32 mouse cellular contexts compared by ENCODE assay signal in genomic region chr14:37421566-37421965, GRCm38 (mm10).
"Had no signal": no experiment of that assay in that cellular context is flagged by ENCODE, and none has a peak within 500 bp of the region (broad histone marks: within the 10 kb centered on the region; RNA-seq: fewer than 3 reads in every experiment).

No protein-coding gene starts in this region.

- H3K4me2 ChIP-seq: limb, embryonic 12.5 days; limb, embryonic 13.5 days; limb, embryonic 15.5 days; liver, embryonic 11.5 days; liver, embryonic 12.5 days; liver, embryonic 13.5 days; liver, embryonic 15.5 days; lung, embryonic 14.5 days; lung, embryonic 15.5 days; midbrain, embryonic 11.5 days; midbrain, embryonic 12.5 days; midbrain, embryonic 13.5 days; midbrain, embryonic 15.5 days; neural tube, embryonic 12.5 days had no signal

- DNase-seq: left cerebral cortex, postnatal 4 days; liver; liver, embryonic 13.5 days; liver, postnatal 0 days; lung, adult 18-20 months; lung, adult 2 months; lung, embryonic 14.5 days; lung, postnatal 10 days; lung, postnatal 14 days; lung, postnatal 36 days; lung, postnatal 4 days; midbrain, embryonic 14.5 days had no signal

- H3K27me3 ChIP-seq: limb, embryonic 12.5 days; limb, embryonic 13.5 days; limb, embryonic 15.5 days; liver, embryonic 12.5 days; liver, embryonic 13.5 days; liver, embryonic 15.5 days; lung, embryonic 15.5 days; megakaryocyte, embryonic 14.5 days; midbrain, embryonic 12.5 days; midbrain, embryonic 13.5 days; midbrain, embryonic 15.5 days; neural tube, embryonic 12.5 days had no signal

- H3K27ac ChIP-seq: limb, embryonic 10.5 days; limb, embryonic 12.5 days; limb, embryonic 13.5 days; limb, embryonic 15.5 days; liver, embryonic 12.5 days; liver, embryonic 13.5 days; liver, embryonic 14.5 days; liver, embryonic 15.5 days; lung, embryonic 15.5 days; macrophage; midbrain, embryonic 10.5 days; midbrain, embryonic 12.5 days; midbrain, embryonic 13.5 days; midbrain, embryonic 15.5 days; neural tube, embryonic 12.5 days had no signal

- H3K36me3 ChIP-seq: limb, embryonic 10.5 days; limb, embryonic 12.5 days; limb, embryonic 13.5 days; limb, embryonic 15.5 days; liver, embryonic 12.5 days; liver, embryonic 13.5 days; liver, embryonic 15.5 days; lung, embryonic 15.5 days; midbrain, embryonic 10.5 days; midbrain, embryonic 12.5 days; midbrain, embryonic 13.5 days; midbrain, embryonic 15.5 days; neural tube, embryonic 12.5 days had no signal

- H3K9me3 ChIP-seq: limb, embryonic 10.5 days; limb, embryonic 12.5 days; limb, embryonic 13.5 days; limb, embryonic 15.5 days; liver, embryonic 12.5 days; liver, embryonic 13.5 days; liver, embryonic 15.5 days; lung, embryonic 15.5 days; midbrain, embryonic 10.5 days; midbrain, embryonic 12.5 days; midbrain, embryonic 13.5 days; midbrain, embryonic 15.5 days; neural tube, embryonic 12.5 days had no signal

- H3K4me1 ChIP-seq: limb, embryonic 10.5 days; limb, embryonic 12.5 days; limb, embryonic 13.5 days; limb, embryonic 15.5 days; liver, embryonic 12.5 days; liver, embryonic 13.5 days; liver, embryonic 15.5 days; lung, embryonic 15.5 days; megakaryocyte, embryonic 14.5 days; midbrain, embryonic 10.5 days; midbrain, embryonic 12.5 days; midbrain, embryonic 13.5 days; midbrain, embryonic 15.5 days; neural tube, embryonic 12.5 days had no signal

- H3K9ac ChIP-seq: limb, embryonic 12.5 days; limb, embryonic 13.5 days; limb, embryonic 15.5 days; liver, embryonic 12.5 days; liver, embryonic 13.5 days; liver, embryonic 14.5 days; liver, embryonic 15.5 days; liver, postnatal 0 days; lung, embryonic 14.5 days; lung, embryonic 15.5 days; midbrain, embryonic 12.5 days; midbrain, embryonic 13.5 days; midbrain, embryonic 15.5 days; neural tube, embryonic 12.5 days had no signal

- ATAC-seq: liver, embryonic 12.5 days; liver, postnatal 0 days; lung, postnatal 0 days; midbrain, embryonic 13.5 days; midbrain, embryonic 15.5 days; midbrain, embryonic 16.5 days had no signal

- H3K4me3 ChIP-seq: limb, embryonic 10.5 days; limb, embryonic 12.5 days; limb, embryonic 13.5 days; limb, embryonic 15.5 days; liver, embryonic 12.5 days; liver, embryonic 13.5 days; liver, embryonic 15.5 days; lung, embryonic 15.5 days; megakaryocyte, embryonic 14.5 days; midbrain, embryonic 10.5 days; midbrain, embryonic 12.5 days; midbrain, embryonic 13.5 days; midbrain, embryonic 15.5 days; myocyte; neural tube, embryonic 12.5 days had no signal
